ENCODE assay signal across 30 mouse cellular contexts in the genomic region with DNA sequence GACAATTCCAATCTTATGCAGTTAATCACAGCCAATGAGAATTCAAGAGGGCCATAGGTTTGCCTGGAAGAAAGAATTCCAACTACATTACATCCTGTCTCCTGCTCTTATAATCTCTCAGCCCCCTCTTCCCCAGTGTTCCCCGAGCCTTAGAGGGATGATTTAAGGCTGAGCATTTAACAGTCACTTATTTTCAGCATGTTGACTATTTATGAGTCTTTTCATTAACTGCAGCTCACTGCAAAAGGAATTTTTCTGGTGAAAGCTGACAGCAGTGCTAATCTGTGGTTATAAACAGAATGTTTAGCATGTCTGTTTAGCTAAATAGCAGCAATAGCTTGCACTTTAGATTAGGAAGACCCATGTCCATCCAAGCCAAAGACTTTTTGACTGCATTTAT.
"Had no signal": no experiment of that assay in that cellular context is flagged by ENCODE, and none has a peak within 500 bp of the region (broad histone marks: within the 10 kb centered on the region; RNA-seq: fewer than 3 reads in every experiment).

No protein-coding gene starts in this region.

- DNase-seq: left cerebral cortex, postnatal 4 days; liver; liver, embryonic 13.5 days; liver, postnatal 0 days; lung, adult 18-20 months; lung, adult 2 months; lung, embryonic 14.5 days; lung, postnatal 10 days; lung, postnatal 14 days; lung, postnatal 36 days; lung, postnatal 4 days; midbrain, embryonic 14.5 days had no signal

- H3K9me3 ChIP-seq: limb, embryonic 10.5 days; limb, embryonic 12.5 days; limb, embryonic 13.5 days; limb, embryonic 15.5 days; liver, embryonic 12.5 days; liver, embryonic 13.5 days; liver, embryonic 15.5 days; lung, embryonic 15.5 days; midbrain, embryonic 12.5 days; midbrain, embryonic 13.5 days; midbrain, embryonic 15.5 days; neural tube, embryonic 12.5 days had no signal

- ATAC-seq: liver, embryonic 12.5 days; liver, postnatal 0 days; lung, postnatal 0 days; midbrain, embryonic 13.5 days; midbrain, embryonic 15.5 days; midbrain, embryonic 16.5 days had no signal

- H3K9ac ChIP-seq: limb, embryonic 12.5 days; limb, embryonic 13.5 days; limb, embryonic 15.5 days; liver, embryonic 12.5 days; liver, embryonic 13.5 days; liver, embryonic 14.5 days; liver, embryonic 15.5 days; liver, postnatal 0 days; lung, embryonic 14.5 days; lung, embryonic 15.5 days; midbrain, embryonic 12.5 days; midbrain, embryonic 13.5 days; midbrain, embryonic 15.5 days; neural tube, embryonic 12.5 days had no signal

- H3K4me1 ChIP-seq: limb, embryonic 10.5 days; limb, embryonic 12.5 days; limb, embryonic 13.5 days; limb, embryonic 15.5 days; liver, embryonic 12.5 days; liver, embryonic 13.5 days; liver, embryonic 15.5 days; midbrain, embryonic 12.5 days; midbrain, embryonic 13.5 days; midbrain, embryonic 15.5 days; neural tube, embryonic 12.5 days had no signal

- H3K4me2 ChIP-seq: limb, embryonic 12.5 days; limb, embryonic 13.5 days; limb, embryonic 15.5 days; liver, embryonic 11.5 days; liver, embryonic 12.5 days; liver, embryonic 13.5 days; liver, embryonic 15.5 days; lung, embryonic 14.5 days; lung, embryonic 15.5 days; midbrain, embryonic 12.5 days; midbrain, embryonic 13.5 days; midbrain, embryonic 15.5 days; neural tube, embryonic 12.5 days had no signal

- H3K36me3 ChIP-seq: limb, embryonic 10.5 days; limb, embryonic 12.5 days; limb, embryonic 13.5 days; limb, embryonic 15.5 days; liver, embryonic 12.5 days; liver, embryonic 13.5 days; lung, embryonic 15.5 days; midbrain, embryonic 12.5 days; midbrain, embryonic 15.5 days; neural tube, embryonic 12.5 days had no signal

- H3K27me3 ChIP-seq: limb, embryonic 12.5 days; limb, embryonic 13.5 days; limb, embryonic 15.5 days; liver, embryonic 12.5 days; liver, embryonic 13.5 days; liver, embryonic 15.5 days; lung, embryonic 15.5 days; megakaryocyte, embryonic 14.5 days; midbrain, embryonic 12.5 days; midbrain, embryonic 13.5 days; midbrain, embryonic 15.5 days; neural tube, embryonic 12.5 days had no signal

- H3K4me3 ChIP-seq: limb, embryonic 10.5 days; limb, embryonic 12.5 days; limb, embryonic 13.5 days; limb, embryonic 15.5 days; liver, embryonic 12.5 days; liver, embryonic 13.5 days; liver, embryonic 15.5 days; lung, embryonic 15.5 days; megakaryocyte, embryonic 14.5 days; midbrain, embryonic 12.5 days; midbrain, embryonic 13.5 days; midbrain, embryonic 15.5 days; myocyte; neural tube, embryonic 12.5 days had no signal

- H3K27ac ChIP-seq: limb, embryonic 10.5 days; limb, embryonic 12.5 days; limb, embryonic 13.5 days; limb, embryonic 15.5 days; liver, embryonic 12.5 days; liver, embryonic 13.5 days; liver, embryonic 14.5 days; liver, embryonic 15.5 days; macrophage; midbrain, embryonic 12.5 days; midbrain, embryonic 13.5 days; midbrain, embryonic 15.5 days; neural tube, embryonic 12.5 days had no signal
